Mouse (Mus musculus) liver, postnatal 0 days (tissue): ENCODE results near the gene Sct. TPM values are rescaled to one million over a fixed set of nuclear protein-coding genes. Genes with fewer than 3 reads are reported as not detected.

Experiments used
- ATAC-seq: fragments of 200-750 bp; cut with Nextera tagmentation; 2 replicates; pipeline ENCODE4 v1.8.0; 2017; ENCODE audit warnings: mild to moderate bottlenecking, moderate library complexity
- DNase-seq: peaks from one replicate; pipeline ENCODE4 v3.0.0-alpha.2; 2016
- H3K27ac ChIP-seq: fragments of 300-500 bp; sonication (generic); 2 replicates; pipeline ENCODE4 v1.5.1; 2014; ENCODE audit warnings: antibody characterized with exemption, moderate library complexity, mild to moderate bottlenecking, low read depth
- H3K27me3 ChIP-seq: fragments of 300-500 bp; sonication (generic); 2 replicates; pipeline ENCODE4 v1.6.1; 2014; ENCODE audit warnings: low read length, control low read depth, mixed read lengths; ENCODE audit not compliant: insufficient read depth
- H3K36me3 ChIP-seq: fragments of 300-500 bp; sonication (generic); replicated peaks from 2 replicates; pipeline ENCODE4 v1.6.1; 2014; ENCODE audit warnings: mild to moderate bottlenecking, control low read depth, low read length, moderate library complexity, mixed read lengths; ENCODE audit not compliant: insufficient read depth
- H3K4me1 ChIP-seq: fragments of 300-500 bp; sonication (generic); 2 replicates; pipeline ENCODE4 v1.6.1; 2014; ENCODE audit warnings: antibody characterized with exemption, mild to moderate bottlenecking, control low read depth; ENCODE audit not compliant: insufficient read depth
- H3K4me2 ChIP-seq: fragments of 300-500 bp; sonication (generic); 2 replicates; pipeline ENCODE4 v1.6.1; 2014; ENCODE audit warnings: low read depth, mild to moderate bottlenecking, low read length, moderate library complexity, mixed read lengths
- H3K4me3 ChIP-seq: fragments of 300-500 bp; sonication (generic); 2 replicates; pipeline ENCODE4 v1.5.1; 2014; ENCODE audit warnings: low read depth, low read length
- H3K9ac ChIP-seq: fragments of 300-500 bp; sonication (generic); replicated peaks from 2 replicates; pipeline ENCODE4 v1.6.1; 2014; ENCODE audit warnings: mild to moderate bottlenecking, moderate library complexity
- H3K9me3 ChIP-seq: fragments of 300-500 bp; sonication (generic); 2 replicates; pipeline ENCODE4 v1.6.1; 2016; ENCODE audit warnings: mild to moderate bottlenecking, control low read depth, low read length, mixed read lengths
- CTCF ChIP-seq: sonication (generic); IDR thresholded peaks from 2 replicates; pipeline ENCODE4 v1.5.1; 2016; ENCODE audit warnings: antibody characterized with exemption, low read depth
- EP300 ChIP-seq: IDR thresholded peaks from 2 replicates; pipeline ENCODE4 v1.6.1; 2016; ENCODE audit warnings: antibody characterized with exemption, low read depth, mild to moderate bottlenecking
- WGBS: fragments of 180-500 bp; shearing (Covaris S2); extraction: QIAGEN DNeasy Blood & Tissue Kit; methylation state at CpG from one replicate; pipeline ENCODE4 v1.1.7; 2014; ENCODE audit not compliant: insufficient replicate concordance; 5-methylcytosine and 5-hydroxymethylcytosine counted together
- polyA plus RNA-seq: library from polyadenylated mRNA; unstranded; fragments of >200 nt; fragmentation: Nextera tagmentation; extraction: Ambion mirVana; gene quantifications from 2 replicates; pipeline ENCODE4 v1.2.1, GENCODE M21; 2015

The Sct gene
- not detected in 2 replicates for polyA plus RNA-seq

- H3K36me3 ChIP-seq = no peaks in the 10 kb centered on the region
- H3K27ac ChIP-seq = no peak within 1 kb of the TSS
- peaks cover 20% of the 10 kb centered on the region for H3K27me3 ChIP-seq
- ATAC-seq (peak; percentile 63), DNase-seq (no peak)
- H3K4me1 ChIP-seq = peaks cover 8% of the 10 kb centered on the region; the same call in 1 of the 2 replicates
- TF ChIP-seq CTCF (peak; percentile 59), EP300 (no peak)
- peak within 1 kb of the TSS; percentile 38 for H3K4me3 ChIP-seq
- no peaks in the 10 kb centered on the region for H3K9me3 ChIP-seq
- H3K9ac ChIP-seq = 0 out of 2 replicates have a peak within 1 kb of the TSS, but pooled peaks have one; percentile 11
- H3K4me2 ChIP-seq = peak within 1 kb of the TSS; percentile 80
- WGBS = 8% methylated on average over 45 of the region's 46 CpGs
These were observed at the start of gene Sct for GRCm38 (mm10) chr7:141278766-141279590. TSS of gene Sct (minus strand) at chr7:141279133.

GRCm38 (mm10) chr7:141328373-141328990 lies 49.5 kb upstream of the Sct start:
- ATAC-seq (peak; percentile 5; the same call in 1 of the 2 replicates), DNase-seq (no peak)
- H3K27ac ChIP-seq = peak overlapping the region; percentile 94
- H3K27me3 ChIP-seq = no peaks in the 10 kb centered on the region
- no peaks in the 10 kb centered on the region for H3K9me3 ChIP-seq
- peak overlapping the region; percentile 72 for H3K4me3 ChIP-seq
- H3K36me3 ChIP-seq = peaks cover 13% of the 10 kb centered on the region
- 14% methylated on average over 24 of the region's 24 CpGs for WGBS
- H3K9ac ChIP-seq = peak overlapping the region; percentile 92
- TF ChIP-seq EP300 (no peak), CTCF (no peak)
- peak overlapping the region; percentile 91 for H3K4me2 ChIP-seq
- peaks cover 34% of the 10 kb centered on the region for H3K4me1 ChIP-seq

- ATAC-seq = peak; percentile 91
- Histone ChIP-seq H3K9me3 (no peaks in the 10 kb centered on the region), H3K9ac (peak within 1 kb of the TSS; percentile 92), H3K27ac (peak within 1 kb of the TSS; percentile 94), H3K4me2 (peak within 1 kb of the TSS; percentile 91), H3K27me3 (no peaks in the 10 kb centered on the region), H3K36me3 (peaks cover 17% of the 10 kb centered on the region), H3K4me1 (peaks cover 34% of the 10 kb centered on the region), H3K4me3 (peak within 1 kb of the TSS; percentile 72)
- peak; percentile 97 for DNase-seq
- no peak for TF ChIP-seq CTCF
- no peak; the same call in 1 of the 2 replicates for TF ChIP-seq EP300
- WGBS = under 1% methylated on average over 105 of the region's 105 CpGs
These were observed 48.8 kb upstream of the Sct start, which contains the start of the genes Deaf1 and Tmem80 for GRCm38 (mm10) chr7:141327469-141328372. TSS of gene Deaf1 (minus strand) at chr7:141327690. TSS of gene Tmem80 (plus strand) at chr7:141327739.

GRCm38 (mm10) chr7:141326546-141327446 lies 47.9 kb upstream of the Sct start:
- Histone ChIP-seq H3K4me2 (peak overlapping the region; percentile 91), H3K27ac (peak overlapping the region; percentile 94), H3K4me1 (peaks cover 34% of the 10 kb centered on the region), H3K9ac (peak overlapping the region; percentile 92), H3K36me3 (peaks cover 24% of the 10 kb centered on the region), H3K4me3 (peak overlapping the region; percentile 72), H3K9me3 (no peaks in the 10 kb centered on the region), H3K27me3 (no peaks in the 10 kb centered on the region)
- peak; percentile 72 for DNase-seq
- WGBS = 8% methylated on average over 17 of the region's 35 CpGs
- peak; percentile 9 for ATAC-seq
- TF ChIP-seq CTCF (no peak), EP300 (no peak)

GRCm38 (mm10) chr7:141324686-141325085 lies 45.8 kb upstream of the Sct start:
- H3K4me2 ChIP-seq = no peak overlapping the region
- no peak overlapping the region for H3K4me3 ChIP-seq
- TF ChIP-seq EP300 (no peak), CTCF (no peak)
- peaks cover 31% of the 10 kb centered on the region for H3K4me1 ChIP-seq
- 80% methylated on average over 1 of the region's 1 CpGs for WGBS
- no peaks in the 10 kb centered on the region for H3K27me3 ChIP-seq
- no peak overlapping the region for H3K27ac ChIP-seq
- ATAC-seq (no peak), DNase-seq (no peak)
- H3K9ac ChIP-seq = no peak overlapping the region
- no peaks in the 10 kb centered on the region for H3K9me3 ChIP-seq
- peaks cover 40% of the 10 kb centered on the region for H3K36me3 ChIP-seq
